Mouse (Mus musculus) forebrain, embryonic 11.5 days (tissue): Measurements from ENCODE around the gene Khdrbs2. TPM values are rescaled to one million over a fixed set of nuclear protein-coding genes. Genes with fewer than 3 reads are reported as not detected.

ENCODE experiments used
- ATAC-seq: fragments of 200-750 bp; cut with Nextera tagmentation; replicated peaks from 2 replicates; pipeline ENCODE4 v1.8.0; 2017; ENCODE audit warnings: moderate TSS enrichment; ENCODE audit not compliant: low FRiP score
- DNase-seq: peaks from one replicate; pipeline ENCODE4 v3.0.0-alpha.2; 2017; ENCODE audit warnings: low spot score
- H3K27ac ChIP-seq: fragments of 300-500 bp; sonication (generic); 2 replicates; pipeline ENCODE4 v1.5.1; 2014; ENCODE audit warnings: low read depth, low read length
- H3K27me3 ChIP-seq: fragments of 300-500 bp; sonication (generic); 2 replicates; pipeline ENCODE4 v1.6.1; 2014; ENCODE audit warnings: mild to moderate bottlenecking, low read length, mixed read lengths; ENCODE audit not compliant: control insufficient read depth, insufficient read depth
- H3K36me3 ChIP-seq: fragments of 300-500 bp; sonication (generic); 2 replicates; pipeline ENCODE4 v1.6.1; 2014; ENCODE audit warnings: mild to moderate bottlenecking, low read length, moderate library complexity, mixed read lengths; ENCODE audit not compliant: control insufficient read depth, insufficient read depth
- H3K4me1 ChIP-seq: fragments of 300-500 bp; sonication (generic); replicated peaks from 2 replicates; pipeline ENCODE4 v1.6.1; 2014; ENCODE audit warnings: low read length, mixed read lengths; ENCODE audit not compliant: control insufficient read depth, insufficient read depth
- H3K4me2 ChIP-seq: fragments of 300-500 bp; sonication (generic); 2 replicates; pipeline ENCODE4 v1.6.1; 2014; ENCODE audit warnings: low read depth, mild to moderate bottlenecking, low read length, moderate library complexity, mixed read lengths; ENCODE audit not compliant: severe bottlenecking
- H3K4me3 ChIP-seq: fragments of 300-500 bp; sonication (generic); 2 replicates; pipeline ENCODE4 v1.5.1; 2014; ENCODE audit warnings: low read depth, low read length
- H3K9ac ChIP-seq: fragments of 300-500 bp; sonication (generic); 2 replicates; pipeline ENCODE4 v1.6.1; 2014; ENCODE audit warnings: low read length
- H3K9me3 ChIP-seq: fragments of 300-500 bp; sonication (generic); 2 replicates; pipeline ENCODE4 v1.6.1; 2016; ENCODE audit warnings: low read length, mixed read lengths; ENCODE audit not compliant: control insufficient read depth
- WGBS: fragments of 180-500 bp; shearing (Covaris S2); extraction: QIAGEN DNeasy Blood & Tissue Kit; methylation state at CpG from one replicate; pipeline ENCODE4 v1.1.7; 2014; 5-methylcytosine and 5-hydroxymethylcytosine counted together
- polyA plus RNA-seq: library from polyadenylated mRNA; unstranded; fragments of >200 nt; fragmentation: Nextera tagmentation; extraction: Ambion mirVana; gene quantifications from 2 replicates; pipeline ENCODE4 v1.2.1, GENCODE M21; 2014

The Khdrbs2 gene
- polyA plus RNA-seq, 1 experiment from 2014 or later = 13.1 TPM

DNA sequence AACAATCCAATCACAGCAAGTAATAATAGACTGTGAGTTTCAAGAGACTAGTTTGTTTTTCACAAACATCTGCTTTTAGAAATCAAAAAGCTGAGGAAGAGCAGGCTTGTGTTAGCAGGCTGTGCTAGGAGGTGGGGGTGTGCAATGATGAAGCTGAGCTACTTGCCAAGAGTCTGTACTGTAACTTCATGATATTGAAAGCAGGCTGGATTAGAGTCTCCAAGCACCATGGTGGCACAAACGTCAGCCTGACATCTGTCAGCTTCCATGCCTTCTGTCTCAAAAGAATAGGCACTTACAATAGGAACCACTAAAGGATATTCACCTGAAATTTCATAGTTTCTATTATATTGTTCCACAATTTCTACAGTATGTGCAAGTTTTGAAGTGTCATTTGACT is 255.9 kb downstream of the Khdrbs2 start:
- H3K9me3 ChIP-seq = no peaks in the 10 kb centered on the region
- no peak for ATAC-seq
- 71% methylated on average over 1 of the region's 1 CpGs for WGBS

DNA sequence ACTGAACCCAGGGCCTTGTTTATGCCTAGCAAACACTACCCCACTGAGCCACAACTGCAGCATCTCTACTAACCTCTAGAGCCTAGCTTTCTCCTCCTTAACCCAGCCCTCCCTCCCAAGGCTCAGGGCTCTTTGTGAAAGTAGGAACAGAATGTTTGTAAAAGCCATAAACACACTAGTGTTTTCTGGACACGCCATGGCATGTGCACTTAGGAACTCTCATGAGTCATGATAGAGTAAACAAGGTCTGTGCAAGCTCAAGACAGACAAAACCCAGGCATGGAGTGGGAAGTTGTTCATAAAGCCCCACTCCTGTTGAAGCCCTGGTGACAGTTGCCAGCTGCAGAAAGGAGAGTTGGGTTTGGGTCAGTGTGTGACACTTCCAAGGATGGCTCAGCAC is 257.0 kb downstream of the Khdrbs2 start:
- no peaks in the 10 kb centered on the region for H3K9me3 ChIP-seq
- no peak for ATAC-seq
- H3K4me3 ChIP-seq = no peak overlapping the region
- H3K4me1 ChIP-seq = no peaks in the 10 kb centered on the region
- H3K9ac ChIP-seq = no peak overlapping the region
- H3K27ac ChIP-seq = no peak overlapping the region
- H3K27me3 ChIP-seq = no peaks in the 10 kb centered on the region
- no peaks in the 10 kb centered on the region for H3K36me3 ChIP-seq
- no peak for DNase-seq
- 77% methylated on average over 1 of the region's 1 CpGs for WGBS
- H3K4me2 ChIP-seq = no peak overlapping the region

More for the DNA sequence above, 255.9 kb downstream of the Khdrbs2 start:
- Histone ChIP-seq H3K4me2 (no peak overlapping the region), H3K9ac (no peak overlapping the region), H3K27me3 (no peaks in the 10 kb centered on the region), H3K4me3 (no peak overlapping the region), H3K4me1 (no peaks in the 10 kb centered on the region), H3K27ac (no peak overlapping the region), H3K36me3 (no peaks in the 10 kb centered on the region)
- DNase-seq = no peak

- H3K4me1 ChIP-seq = no peaks in the 10 kb centered on the region
- H3K4me3 ChIP-seq = no peak overlapping the region
- H3K27me3 ChIP-seq = no peaks in the 10 kb centered on the region
- no peaks in the 10 kb centered on the region for H3K9me3 ChIP-seq
- 92% methylated on average over 3 of the region's 3 CpGs for WGBS
- DNase-seq (no peak), ATAC-seq (no peak)
- no peak overlapping the region for H3K27ac ChIP-seq
- H3K9ac ChIP-seq = no peak overlapping the region
- H3K36me3 ChIP-seq = no peaks in the 10 kb centered on the region
- no peak overlapping the region for H3K4me2 ChIP-seq
Observed at GRCm38 (mm10) chr1:32430516-32430915, 258.0 kb downstream of the Khdrbs2 start.

DNA sequence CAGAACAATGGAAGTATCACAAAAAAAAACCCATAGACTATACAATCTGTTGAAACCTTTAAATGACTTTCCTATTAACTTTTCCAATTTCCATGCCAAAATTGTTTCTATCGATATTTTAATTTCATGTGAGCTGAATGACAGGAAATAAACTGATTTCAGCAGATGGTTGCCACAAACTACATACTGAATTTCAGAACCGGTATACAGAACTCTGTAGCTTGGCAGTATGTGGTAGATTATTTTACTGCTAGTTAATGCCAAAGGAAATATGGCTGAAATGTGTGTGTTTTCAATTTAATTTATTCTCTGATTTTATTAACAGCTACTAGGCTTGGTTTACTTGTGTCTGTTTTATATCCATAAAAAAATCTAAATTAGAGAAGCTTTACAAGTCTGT is 260.6 kb downstream of the Khdrbs2 start:
- Histone ChIP-seq H3K36me3 (no peaks in the 10 kb centered on the region), H3K9ac (no peak overlapping the region), H3K4me1 (no peaks in the 10 kb centered on the region), H3K9me3 (no peaks in the 10 kb centered on the region), H3K27ac (no peak overlapping the region), H3K4me2 (no peak overlapping the region), H3K27me3 (no peaks in the 10 kb centered on the region), H3K4me3 (no peak overlapping the region)
- ATAC-seq (no peak), DNase-seq (no peak)
- 89% methylated on average over 2 of the region's 2 CpGs for WGBS

GRCm38 (mm10) chr1:32443927-32444326 is 271.4 kb downstream of the Khdrbs2 start:
- 89% methylated on average over 5 of the region's 5 CpGs for WGBS
- H3K9ac ChIP-seq = no peak overlapping the region

GRCm38 (mm10) chr1:32463103-32463516 is 290.6 kb downstream of the Khdrbs2 start:
- Histone ChIP-seq H3K9ac (no peak overlapping the region), H3K36me3 (no peaks in the 10 kb centered on the region), H3K27me3 (no peaks in the 10 kb centered on the region), H3K4me1 (no peaks in the 10 kb centered on the region), H3K4me2 (no peak overlapping the region), H3K9me3 (no peaks in the 10 kb centered on the region), H3K4me3 (no peak overlapping the region), H3K27ac (no peak overlapping the region)
- DNase-seq (no peak), ATAC-seq (no peak)
- WGBS = 88% methylated on average over 6 of the region's 6 CpGs

More at GRCm38 (mm10) chr1:32443927-32444326, 271.4 kb downstream of the Khdrbs2 start:
- no peak for ATAC-seq
- Histone ChIP-seq H3K4me2 (no peak overlapping the region), H3K27me3 (no peaks in the 10 kb centered on the region), H3K27ac (no peak overlapping the region), H3K4me1 (no peaks in the 10 kb centered on the region), H3K9me3 (no peaks in the 10 kb centered on the region), H3K36me3 (no peaks in the 10 kb centered on the region), H3K4me3 (no peak overlapping the region)
- no peak for DNase-seq

DNA sequence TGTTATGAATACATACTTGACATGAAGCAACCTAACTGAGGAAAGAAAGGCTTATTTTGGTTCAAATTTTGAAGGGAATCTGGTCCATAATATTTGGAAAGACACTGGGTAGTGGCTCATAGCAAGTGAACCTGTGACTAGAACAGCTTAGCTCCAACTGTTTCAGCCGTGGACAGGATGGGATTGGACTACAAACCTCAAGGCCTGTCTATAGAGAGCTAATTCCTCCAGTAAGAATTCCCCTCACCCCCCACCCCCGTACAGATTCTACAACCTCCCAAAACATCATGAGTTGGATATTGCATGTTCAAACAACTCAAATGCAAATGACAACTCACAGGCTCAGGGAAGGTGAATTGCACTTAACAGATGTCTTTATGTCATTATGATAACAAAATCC is 298.5 kb downstream of the Khdrbs2 start:
- 78% methylated on average over 2 of the region's 2 CpGs for WGBS
- Histone ChIP-seq H3K4me2 (no peak overlapping the region), H3K9me3 (no peaks in the 10 kb centered on the region), H3K27me3 (no peaks in the 10 kb centered on the region), H3K4me3 (no peak overlapping the region), H3K9ac (no peak overlapping the region), H3K4me1 (no peaks in the 10 kb centered on the region), H3K27ac (no peak overlapping the region), H3K36me3 (no peaks in the 10 kb centered on the region)
- DNase-seq (no peak), ATAC-seq (no peak)

DNA sequence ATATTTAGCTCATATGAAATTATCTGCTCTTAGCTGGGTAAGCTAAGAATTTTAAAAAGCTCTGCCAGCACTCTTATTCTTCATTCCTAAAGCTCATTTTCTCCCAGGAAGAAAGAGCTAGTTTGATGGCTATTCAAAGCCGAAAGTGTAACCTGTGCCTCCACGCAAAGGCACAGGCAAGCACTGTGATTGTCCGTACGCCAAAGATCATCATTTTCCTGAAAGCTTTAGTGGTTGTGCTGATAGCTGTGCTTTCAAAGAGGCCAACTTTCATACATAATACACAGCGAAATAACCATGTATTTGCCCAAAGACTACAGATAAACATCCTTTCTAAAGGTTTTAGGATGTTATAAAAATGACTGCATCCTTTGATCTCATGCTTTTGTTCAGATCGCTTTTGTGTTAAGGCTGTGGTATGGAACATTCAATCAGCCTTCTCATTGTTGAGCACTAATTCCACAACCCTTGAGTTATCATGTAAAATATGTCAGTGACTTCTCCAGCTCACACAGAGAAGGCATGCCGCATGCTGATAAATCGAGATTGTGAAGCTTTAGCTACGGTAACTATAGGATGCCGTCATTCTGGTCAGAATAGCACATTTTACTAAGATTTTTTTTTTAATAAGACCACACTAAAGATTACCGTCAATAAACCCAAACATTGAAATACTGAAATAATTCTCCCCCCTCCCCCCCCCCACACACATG is 299.1 kb downstream of the Khdrbs2 start:
- Histone ChIP-seq H3K27me3 (no peaks in the 10 kb centered on the region), H3K4me2 (no peak overlapping the region), H3K36me3 (no peaks in the 10 kb centered on the region), H3K27ac (no peak overlapping the region), H3K9ac (no peak overlapping the region), H3K4me1 (no peaks in the 10 kb centered on the region), H3K9me3 (no peaks in the 10 kb centered on the region), H3K4me3 (no peak overlapping the region)
- DNase-seq = no peak
- 84% methylated on average over 11 of the region's 11 CpGs for WGBS
- no peak for ATAC-seq

DNA sequence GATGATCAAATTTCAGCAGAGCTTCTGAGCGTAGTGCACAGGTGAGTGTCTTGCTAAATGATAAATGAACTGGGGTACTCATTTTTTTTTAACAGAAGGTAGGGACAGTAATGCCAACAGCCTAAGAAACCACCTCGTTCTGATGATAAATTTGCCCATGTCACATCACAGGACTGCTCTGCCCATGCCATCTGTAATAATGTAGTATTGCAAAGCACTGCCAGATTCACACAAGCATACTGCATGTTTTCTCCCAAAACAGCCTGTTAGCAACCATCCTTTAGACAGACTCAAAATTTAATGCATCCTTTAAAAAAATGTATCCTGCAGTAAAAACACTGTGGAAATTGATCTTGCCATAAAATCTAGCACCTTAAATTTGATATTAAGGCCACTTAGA is 315.4 kb downstream of the Khdrbs2 start:
- no peak overlapping the region for H3K27ac ChIP-seq
- ATAC-seq (no peak), DNase-seq (no peak)
- no peak overlapping the region for H3K4me2 ChIP-seq
- WGBS = 86% methylated on average over 2 of the region's 2 CpGs
- no peaks in the 10 kb centered on the region for H3K9me3 ChIP-seq
- H3K4me1 ChIP-seq = no peaks in the 10 kb centered on the region
- no peak overlapping the region for H3K4me3 ChIP-seq
- H3K36me3 ChIP-seq = no peaks in the 10 kb centered on the region
- H3K9ac ChIP-seq = no peak overlapping the region
- no peaks in the 10 kb centered on the region for H3K27me3 ChIP-seq
